Mouse (Mus musculus) C2C12 (cell line): ENCODE measurements around the gene Stox2. TPM values are rescaled to one million over a fixed set of nuclear protein-coding genes. Genes with fewer than 3 reads are reported as not detected.

Source experiments
- H3K27me3 ChIP-seq: one replicate; pipeline ENCODE4 v1.6.1; 2011; ENCODE audit not compliant: control insufficient read depth, insufficient read depth, insufficient read length
- H3K36me3 ChIP-seq: one replicate; pipeline ENCODE4 v1.6.1; 2011; ENCODE audit not compliant: control insufficient read depth, insufficient read depth
- H3K4me3 ChIP-seq: one replicate; pipeline ENCODE4 v1.5.1; 2011; ENCODE audit warnings: mild to moderate bottlenecking, control low read depth; ENCODE audit not compliant: poor library complexity, insufficient read depth, severe bottlenecking
- H3K79me2 ChIP-seq: one replicate; pipeline ENCODE4 v1.6.1; 2011; ENCODE audit not compliant: control insufficient read depth, insufficient read depth
- H3K79me3 ChIP-seq: one replicate; pipeline ENCODE4 v1.6.1; 2011; ENCODE audit warnings: low read depth, control low read depth
- H3ac ChIP-seq: one replicate; pipeline ENCODE3; 2011; ENCODE audit warnings: low read depth; ENCODE audit not compliant: control insufficient read depth, insufficient read length
- CEBPB ChIP-seq: IDR thresholded peaks from one replicate; pipeline ENCODE4 v1.6.1; 2011; ENCODE audit warnings: low read depth, mild to moderate bottlenecking, control low read depth, moderate library complexity
- CTCF ChIP-seq: IDR thresholded peaks from one replicate; pipeline ENCODE4 v1.5.1; 2011; ENCODE audit not compliant: control insufficient read depth, insufficient read depth, insufficient read length
- FOSL1 ChIP-seq: IDR thresholded peaks from one replicate; pipeline ENCODE4 v1.8.0; 2011; ENCODE audit warnings: mild to moderate bottlenecking, low read length; ENCODE audit not compliant: poor library complexity, insufficient read depth, severe bottlenecking
- MAX ChIP-seq: IDR thresholded peaks from one replicate; pipeline ENCODE4 v1.6.1; 2011; ENCODE audit warnings: mild to moderate bottlenecking, control low read depth
- MYOD1 ChIP-seq: IDR thresholded peaks from one replicate; pipeline ENCODE4 v1.6.1; 2011; ENCODE audit warnings: low read depth; ENCODE audit not compliant: control insufficient read depth, insufficient read length
- MYOG ChIP-seq: IDR thresholded peaks from one replicate; pipeline ENCODE4 v1.6.1; 2011; ENCODE audit not compliant: control insufficient read depth, insufficient read length; ENCODE audit errors: extremely low read depth
- USF1 ChIP-seq: IDR thresholded peaks from one replicate; pipeline ENCODE4 v1.6.1; 2011; ENCODE audit warnings: low read depth, mild to moderate bottlenecking, control low read depth, moderate library complexity
- polyA plus RNA-seq: library from polyadenylated mRNA; unstranded; fragments of >200 nt; fragmentation: generic; extraction: Trizol; gene quantifications from one replicate; pipeline ENCODE4 v1.2.1, GENCODE M21; 2012; ENCODE audit warnings: missing spikeins

Gene Stox2
- polyA plus RNA-seq, 1 experiment = 0.01 TPM

DNA sequence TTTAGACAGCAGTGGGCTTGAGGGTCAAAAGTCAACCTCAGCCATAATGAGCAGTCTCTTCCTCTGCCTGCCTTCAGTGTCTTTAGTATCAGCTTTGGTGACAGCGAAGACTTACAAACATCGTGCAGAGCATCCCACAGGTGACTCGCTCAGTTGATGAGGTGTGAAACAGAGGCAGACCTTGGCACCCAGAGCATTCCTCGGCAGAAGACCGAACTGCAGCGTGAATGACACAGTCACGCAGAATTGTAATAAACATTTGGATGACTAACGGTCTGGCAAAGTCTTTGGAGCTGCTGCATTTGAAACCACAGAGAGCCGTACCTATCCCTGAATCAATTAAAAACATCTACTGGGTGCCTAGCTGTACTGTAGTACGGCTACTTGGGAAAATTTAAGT, 225.0 kb downstream of the Stox2 start:
- no peaks in the 10 kb centered on the region for H3K36me3 ChIP-seq
- TF ChIP-seq MAX (no peak), MYOD1 (no peak), MYOG (no peak), FOSL1 (no peak), CTCF (no peak), USF1 (no peak), CEBPB (no peak)
- no peaks in the 10 kb centered on the region for H3K79me3 ChIP-seq
- no peak overlapping the region for H3ac ChIP-seq
- H3K79me2 ChIP-seq = no peaks in the 10 kb centered on the region
- H3K4me3 ChIP-seq = no peak overlapping the region
- H3K27me3 ChIP-seq = no peaks in the 10 kb centered on the region

- no peak for TF ChIP-seq MYOD1
- TF ChIP-seq USF1 = no peak
- no peak for TF ChIP-seq FOSL1
- TF ChIP-seq CEBPB = no peak
- H3K79me3 ChIP-seq = no peaks in the 10 kb centered on the region
- no peaks in the 10 kb centered on the region for H3K36me3 ChIP-seq
- no peaks in the 10 kb centered on the region for H3K27me3 ChIP-seq
- H3K79me2 ChIP-seq = no peaks in the 10 kb centered on the region
- H3ac ChIP-seq = no peak overlapping the region
- no peak overlapping the region for H3K4me3 ChIP-seq
Measured at GRCm38 (mm10) chr8:47220390-47220789, 225.8 kb downstream of the Stox2 start.

DNA sequence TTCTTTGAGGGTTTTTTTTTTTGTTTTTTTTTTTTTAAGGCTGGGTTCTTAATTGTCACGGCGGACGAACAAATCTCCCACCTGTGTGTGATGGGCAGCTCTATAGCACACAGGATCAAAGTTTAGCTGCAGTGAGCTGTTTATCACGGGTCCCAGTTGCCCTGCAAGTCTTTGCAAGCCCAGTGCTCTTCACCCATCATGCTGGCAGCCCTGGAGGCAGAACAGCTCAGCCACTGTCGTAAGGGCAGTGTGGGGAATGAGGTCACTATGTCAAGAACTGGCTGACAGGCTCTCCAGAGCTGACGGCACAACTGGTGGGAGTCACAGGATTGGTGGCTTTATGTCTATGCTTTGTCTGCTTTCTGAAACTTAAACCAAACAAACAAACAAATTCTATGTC, 227.6 kb downstream of the Stox2 start:
- Histone ChIP-seq H3K79me2 (no peaks in the 10 kb centered on the region), H3K79me3 (no peaks in the 10 kb centered on the region), H3K27me3 (no peaks in the 10 kb centered on the region), H3K4me3 (no peak overlapping the region), H3ac (no peak overlapping the region), H3K36me3 (no peaks in the 10 kb centered on the region)
- TF ChIP-seq CEBPB = no peak
- no peak for TF ChIP-seq MAX
- no peak for TF ChIP-seq MYOD1
- no peak for TF ChIP-seq CTCF
- TF ChIP-seq MYOG = no peak
- no peak for TF ChIP-seq FOSL1
- no peak for TF ChIP-seq USF1

DNA sequence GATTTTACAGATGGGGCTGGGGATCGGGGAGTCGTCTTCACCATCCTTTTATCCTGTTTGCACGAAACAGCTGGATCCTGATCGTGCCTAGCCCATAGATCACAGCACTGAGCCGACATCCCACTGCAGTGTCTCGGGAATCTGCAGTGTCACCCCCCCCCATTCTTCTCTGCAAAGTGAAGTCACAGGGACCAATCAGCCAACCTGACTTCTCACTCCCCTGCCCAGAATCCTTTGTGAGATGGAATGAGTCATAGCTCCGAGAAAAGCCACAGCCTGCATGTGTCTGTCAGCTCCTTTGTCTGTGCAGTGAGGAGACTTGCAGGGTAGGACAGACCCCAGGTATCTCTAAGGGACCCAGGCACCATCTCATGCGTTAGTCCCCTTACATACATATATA, 228.1 kb downstream of the Stox2 start:
- no peaks in the 10 kb centered on the region for H3K27me3 ChIP-seq
- no peak overlapping the region for H3K4me3 ChIP-seq
- H3K36me3 ChIP-seq = no peaks in the 10 kb centered on the region
- no peak overlapping the region for H3ac ChIP-seq
- no peaks in the 10 kb centered on the region for H3K79me2 ChIP-seq
- TF ChIP-seq CTCF (no peak), USF1 (no peak), CEBPB (no peak), MYOG (no peak)
- H3K79me3 ChIP-seq = no peaks in the 10 kb centered on the region

- no peaks in the 10 kb centered on the region for H3K79me3 ChIP-seq
- H3K4me3 ChIP-seq = no peak overlapping the region
- TF ChIP-seq CEBPB = no peak
- TF ChIP-seq MAX = no peak
- no peak for TF ChIP-seq MYOG
- no peak for TF ChIP-seq CTCF
- no peak for TF ChIP-seq MYOD1
- TF ChIP-seq FOSL1 = no peak
- no peak for TF ChIP-seq USF1
- H3K36me3 ChIP-seq = no peaks in the 10 kb centered on the region
- no peaks in the 10 kb centered on the region for H3K79me2 ChIP-seq
- H3K27me3 ChIP-seq = no peaks in the 10 kb centered on the region
- no peak overlapping the region for H3ac ChIP-seq
Measured at GRCm38 (mm10) chr8:47212124-47212523, 234.0 kb downstream of the Stox2 start.

- Histone ChIP-seq H3K79me3 (no peaks in the 10 kb centered on the region), H3ac (no peak overlapping the region)
Measured at GRCm38 (mm10) chr8:47211226-47211625, 234.9 kb downstream of the Stox2 start.

More at GRCm38 (mm10) chr8:47211226-47211625, 234.9 kb downstream of the Stox2 start:
- TF ChIP-seq CTCF (no peak), MAX (no peak), MYOD1 (no peak), CEBPB (no peak), MYOG (no peak), USF1 (no peak), FOSL1 (no peak)
- Histone ChIP-seq H3K27me3 (no peaks in the 10 kb centered on the region), H3K4me3 (no peak overlapping the region), H3K79me2 (no peaks in the 10 kb centered on the region), H3K36me3 (no peaks in the 10 kb centered on the region)
